Mouse (Mus musculus) forebrain, embryonic 10.5 days (tissue): Measurements from ENCODE around the gene Vsir. TPM values are rescaled to one million over a fixed set of nuclear protein-coding genes. Genes with fewer than 3 reads are reported as not detected.
A peak's percentile ranks its signal among the peaks of the same experiment; 100 is the strongest.

Experiments used
- DNase-seq: peaks from one replicate; pipeline ENCODE4 v3.0.0-alpha.2; 2017; ENCODE audit warnings: low spot score; ENCODE audit errors: extremely low spot score
- H3K27ac ChIP-seq: fragments of 300-500 bp; sonication (generic); 2 replicates; pipeline ENCODE4 v1.5.1; 2016; ENCODE audit warnings: mild to moderate bottlenecking
- H3K27me3 ChIP-seq: fragments of 300-500 bp; sonication (generic); 2 replicates; pipeline ENCODE4 v1.6.1; 2016; ENCODE audit warnings: mild to moderate bottlenecking; ENCODE audit not compliant: poor library complexity, severe bottlenecking
- H3K36me3 ChIP-seq: fragments of 300-500 bp; sonication (generic); replicated peaks from 2 replicates; pipeline ENCODE4 v1.6.1; 2016; ENCODE audit warnings: mild to moderate bottlenecking, moderate library complexity
- H3K4me1 ChIP-seq: fragments of 300-500 bp; sonication (generic); 2 replicates; pipeline ENCODE4 v1.6.1; 2016
- H3K4me3 ChIP-seq: fragments of 300-500 bp; sonication (generic); 2 replicates; pipeline ENCODE4 v1.5.1; 2016; ENCODE audit warnings: mild to moderate bottlenecking, moderate library complexity
- H3K9me3 ChIP-seq: fragments of 300-500 bp; sonication (generic); 2 replicates; pipeline ENCODE4 v1.6.1; 2016; ENCODE audit warnings: mild to moderate bottlenecking, moderate library complexity
- WGBS: fragments of 180-500 bp; shearing (Covaris S2); methylation state at CpG from one replicate; pipeline ENCODE4 v1.1.7; 2016; 5-methylcytosine and 5-hydroxymethylcytosine counted together
- polyA plus RNA-seq: library from polyadenylated mRNA; unstranded; fragments of >200 nt; fragmentation: Nextera tagmentation; extraction: Ambion mirVana; gene quantifications from 2 replicates; pipeline ENCODE4 v1.2.1, GENCODE M21; 2016

The Vsir gene
- 1.2 and 1.4 TPM in 2 replicates for polyA plus RNA-seq

DNA sequence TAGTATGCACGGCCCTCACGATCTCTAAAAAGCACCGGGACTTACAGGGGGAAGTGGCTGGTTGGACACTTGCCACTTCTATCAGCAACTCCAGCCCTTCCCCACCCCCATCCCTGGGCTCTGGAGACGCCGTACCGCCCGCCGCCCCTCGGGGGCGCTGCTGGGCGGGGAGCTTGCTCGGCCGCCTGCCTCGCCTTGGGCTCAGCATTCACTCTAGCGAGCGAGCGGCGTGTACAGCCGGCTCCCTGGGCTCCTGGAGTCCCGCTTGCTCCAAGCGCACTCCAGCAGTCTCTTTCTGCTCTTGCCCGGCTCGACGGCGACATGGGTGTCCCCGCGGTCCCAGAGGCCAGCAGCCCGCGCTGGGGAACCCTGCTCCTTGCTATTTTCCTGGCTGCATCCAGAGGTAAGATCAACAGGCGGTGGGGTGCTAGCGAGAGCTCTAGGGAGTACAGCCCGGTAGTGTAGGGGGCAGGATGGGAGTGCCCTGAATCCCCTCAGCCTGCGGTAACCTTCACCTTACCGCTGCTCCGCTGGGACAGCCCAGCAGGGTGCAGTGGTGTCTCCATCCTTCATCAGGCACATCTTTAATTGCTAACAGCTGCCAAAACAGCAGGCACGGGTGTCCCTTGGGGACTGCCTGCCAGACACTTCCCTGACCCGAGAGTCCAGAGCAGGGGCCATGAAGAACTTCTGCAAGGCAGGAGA, at the start of gene Vsir:
Vsir (plus strand) TSS at position 151 of the 705 bp plus-strand sequence.
- DNase-seq = peak; percentile 81
- H3K27me3 ChIP-seq = peaks cover 35% of the 10 kb centered on the region
- H3K9me3 ChIP-seq = no peaks in the 10 kb centered on the region
- H3K27ac ChIP-seq = peak within 1 kb of the TSS; percentile 79
- peak within 1 kb of the TSS; percentile 55 for H3K4me3 ChIP-seq
- no peaks in the 10 kb centered on the region for H3K36me3 ChIP-seq
- WGBS = 0% methylated on average over 37 of the region's 37 CpGs
- peaks cover 72% of the 10 kb centered on the region for H3K4me1 ChIP-seq

DNA sequence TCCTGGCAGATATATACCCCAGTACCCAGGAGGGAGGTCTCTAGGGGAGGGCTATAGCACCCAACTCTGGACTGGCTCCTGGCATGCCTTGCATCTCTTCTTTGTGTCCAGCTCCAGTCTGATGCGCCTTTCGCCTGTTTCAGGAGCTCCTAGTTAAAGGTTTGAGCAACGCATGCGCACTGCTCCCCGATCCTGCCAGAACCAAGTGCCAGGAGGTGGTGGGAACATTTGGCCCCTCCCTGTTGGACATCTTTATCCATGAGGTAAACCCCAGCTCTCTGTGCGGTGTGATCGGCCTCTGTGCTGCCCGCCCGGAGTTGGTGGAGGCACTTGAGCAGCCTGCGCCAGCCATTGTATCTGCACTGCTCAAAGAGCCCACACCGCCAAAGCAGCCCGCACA, 47.0 kb upstream of the Vsir start:
- WGBS = 97% methylated on average over 12 of the region's 12 CpGs
- Histone ChIP-seq H3K36me3 (peaks cover 83% of the 10 kb centered on the region), H3K9me3 (no peaks in the 10 kb centered on the region)

DNA sequence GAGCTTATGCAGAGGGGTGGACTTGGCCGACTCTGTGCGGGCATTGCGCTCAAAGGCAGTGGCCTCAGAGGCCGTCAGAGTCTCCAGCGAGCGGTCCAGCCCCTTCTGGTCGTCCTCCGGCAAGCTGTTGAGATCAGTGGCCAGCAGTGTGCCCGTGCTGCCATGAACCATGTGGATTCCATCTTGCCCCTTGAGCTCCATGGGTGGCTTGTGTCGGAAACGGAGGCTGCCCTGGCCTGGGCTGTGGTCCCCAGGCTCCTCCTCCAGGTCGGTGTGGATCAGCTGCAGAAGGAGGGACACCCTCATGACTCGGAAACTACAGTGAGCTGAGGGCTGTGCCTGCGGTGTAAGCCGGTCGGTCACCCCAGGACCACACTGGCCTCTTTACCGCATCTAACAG, 43.2 kb upstream of the Vsir start:
- Histone ChIP-seq H3K4me3 (no peak overlapping the region), H3K36me3 (peaks cover 51% of the 10 kb centered on the region), H3K4me1 (peaks cover 10% of the 10 kb centered on the region), H3K27me3 (no peaks in the 10 kb centered on the region), H3K9me3 (no peaks in the 10 kb centered on the region), H3K27ac (no peak overlapping the region)
- WGBS = 88% methylated on average over 17 of the region's 17 CpGs
- no peak for DNase-seq

More for the DNA sequence above, 47.0 kb upstream of the Vsir start:
- DNase-seq = no peak
- Histone ChIP-seq H3K4me1 (no peaks in the 10 kb centered on the region), H3K27me3 (no peaks in the 10 kb centered on the region), H3K27ac (no peak overlapping the region), H3K4me3 (no peak overlapping the region)

DNA sequence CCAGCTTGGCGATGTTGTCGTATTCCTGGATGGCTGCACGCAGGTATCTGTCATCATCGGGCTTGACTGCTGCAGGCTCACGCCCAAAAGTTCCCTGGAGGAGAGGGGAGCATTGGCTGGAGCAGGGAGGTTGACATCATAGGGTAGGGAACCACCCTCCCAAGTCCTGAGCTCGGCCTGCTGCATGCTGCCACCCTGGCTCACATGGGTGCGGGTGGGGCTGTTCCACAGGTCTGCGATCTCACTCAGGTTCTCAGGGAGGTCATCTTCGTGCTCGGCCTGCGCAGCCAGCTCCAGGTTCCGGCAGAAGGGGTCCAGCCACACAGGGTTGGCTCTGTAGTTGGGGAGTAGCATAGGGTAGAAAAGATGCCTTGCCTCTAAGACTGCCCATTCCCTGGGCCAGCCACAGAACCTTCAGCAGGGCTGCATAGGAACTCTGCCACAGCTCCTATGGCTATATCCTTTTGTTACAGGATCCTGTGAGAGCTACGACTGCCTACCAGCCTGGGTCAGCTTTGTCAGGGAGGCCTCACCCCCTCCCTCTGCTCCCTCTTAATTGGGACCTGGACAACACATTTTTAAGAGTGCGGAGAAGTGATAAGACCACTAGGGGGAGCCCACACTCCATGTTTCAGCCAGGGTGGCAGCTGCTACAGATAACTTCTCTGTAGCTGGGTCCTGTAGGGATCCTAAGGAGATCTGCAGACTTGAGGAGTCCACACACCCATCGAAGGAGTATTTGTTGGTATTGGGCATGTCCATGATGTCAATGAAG, 41.6 kb upstream of the Vsir start:
- Histone ChIP-seq H3K4me3 (no peak overlapping the region), H3K36me3 (peaks cover 35% of the 10 kb centered on the region), H3K4me1 (peaks cover 10% of the 10 kb centered on the region), H3K9me3 (no peaks in the 10 kb centered on the region), H3K27me3 (no peaks in the 10 kb centered on the region), H3K27ac (no peak overlapping the region; the same call in 1 of the 2 replicates)
- WGBS = 72% methylated on average over 15 of the region's 15 CpGs
- peak; percentile 84 for DNase-seq

DNA sequence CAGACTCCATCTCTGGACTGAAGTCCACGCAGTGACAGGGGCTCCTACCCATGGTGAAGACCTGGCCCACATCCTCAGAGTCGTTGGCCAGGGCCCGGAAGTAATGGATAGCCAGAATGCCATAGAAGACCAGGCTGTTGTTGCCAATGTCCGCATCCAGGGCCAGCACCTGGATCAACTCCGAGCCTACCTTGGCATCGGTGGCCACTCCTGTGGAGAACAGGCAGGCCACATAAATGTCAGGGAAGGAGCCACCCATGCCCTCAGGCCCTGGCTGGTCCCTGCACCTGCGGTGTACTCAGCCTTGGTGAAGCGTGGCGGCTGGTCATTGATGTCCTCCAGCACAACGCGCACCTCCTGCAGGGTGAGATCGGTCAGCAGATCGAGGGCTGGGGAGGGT, 36.0 kb upstream of the Vsir start:
- H3K4me1 ChIP-seq = peaks cover 2% of the 10 kb centered on the region
- WGBS = 91% methylated on average over 13 of the region's 13 CpGs
- H3K36me3 ChIP-seq = no peaks in the 10 kb centered on the region
- no peak overlapping the region for H3K4me3 ChIP-seq
- no peaks in the 10 kb centered on the region for H3K27me3 ChIP-seq
- DNase-seq = no peak
- H3K27ac ChIP-seq = no peak overlapping the region
- no peaks in the 10 kb centered on the region for H3K9me3 ChIP-seq

DNA sequence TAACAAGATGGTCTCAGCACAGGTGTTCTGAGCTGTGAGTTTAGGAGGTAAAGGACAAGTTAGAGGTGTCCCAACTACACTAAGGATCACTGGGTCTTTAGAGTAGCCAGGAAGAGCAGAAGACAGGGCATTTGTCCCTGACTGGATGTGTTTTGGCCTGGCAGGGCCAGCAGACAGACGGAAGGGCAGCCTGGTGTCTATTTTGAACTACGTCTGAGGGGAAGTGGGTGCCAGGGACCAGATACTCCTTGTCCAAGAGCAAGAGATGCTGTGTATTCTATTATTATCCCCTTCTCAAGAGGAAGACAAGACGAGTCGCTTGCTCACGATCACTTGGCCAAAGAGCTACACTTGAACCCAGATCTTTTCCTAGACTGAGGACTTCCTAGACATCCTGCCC, 33.0 kb upstream of the Vsir start:
- Histone ChIP-seq H3K36me3 (no peaks in the 10 kb centered on the region), H3K4me1 (no peaks in the 10 kb centered on the region), H3K27me3 (no peaks in the 10 kb centered on the region), H3K4me3 (no peak overlapping the region), H3K9me3 (no peaks in the 10 kb centered on the region), H3K27ac (no peak overlapping the region)
- DNase-seq = no peak
- 91% methylated on average over 5 of the region's 5 CpGs for WGBS

DNA sequence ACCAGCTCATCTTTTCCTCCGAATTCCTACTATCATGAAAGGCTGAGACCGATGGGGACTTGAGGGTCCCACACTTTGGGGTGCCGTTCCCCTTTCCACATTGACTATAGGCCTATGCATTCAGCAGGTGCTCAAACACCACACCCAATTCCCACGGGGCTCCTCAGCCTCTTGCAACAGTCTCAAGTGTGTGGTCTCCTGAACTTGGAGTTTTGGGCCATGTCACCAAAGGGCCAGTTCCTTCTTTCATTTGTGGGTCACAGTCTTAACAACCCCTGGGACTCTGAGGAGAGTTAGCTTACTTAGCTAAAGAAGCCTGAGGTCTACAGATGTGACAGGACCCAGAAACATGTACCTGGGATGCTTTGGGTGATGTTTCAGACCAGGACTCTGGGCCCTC, 30.5 kb upstream of the Vsir start:
- no peak for DNase-seq
- 92% methylated on average over 4 of the region's 4 CpGs for WGBS
- no peaks in the 10 kb centered on the region for H3K4me1 ChIP-seq

DNA sequence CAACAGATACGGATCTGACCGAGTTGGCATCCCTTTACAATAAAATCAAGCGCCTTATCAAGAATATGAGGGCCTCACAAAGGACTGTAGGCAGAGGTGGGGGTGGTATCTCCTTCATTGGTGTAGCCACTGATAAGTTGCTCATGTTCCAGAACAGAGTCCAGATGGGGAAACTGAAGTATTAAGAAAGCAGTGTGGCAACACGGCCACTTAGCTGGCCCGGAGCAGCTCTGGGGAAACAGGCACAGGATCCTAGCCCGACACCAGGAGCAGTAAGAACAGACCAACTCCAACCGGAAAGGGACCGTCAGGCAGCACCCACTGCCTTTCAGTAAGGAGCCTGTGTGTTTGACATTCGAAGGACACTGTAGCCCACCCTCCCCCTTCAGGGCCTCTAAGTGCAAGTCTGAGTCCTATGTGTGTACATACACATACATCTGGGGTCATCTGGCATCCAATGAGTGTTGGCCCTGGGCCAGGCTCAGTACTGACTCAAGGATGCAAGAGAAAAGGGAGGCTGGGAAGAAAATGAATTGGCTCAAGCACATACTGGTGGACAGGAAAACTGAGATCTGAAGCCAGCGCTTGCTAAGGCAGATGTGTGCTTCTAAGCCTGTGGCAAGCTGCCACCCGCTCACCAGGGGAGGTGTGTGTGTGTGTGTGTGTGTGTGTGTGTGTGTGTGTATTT, 17.5 kb upstream of the Vsir start:
- no peaks in the 10 kb centered on the region for H3K9me3 ChIP-seq
- H3K27me3 ChIP-seq = no peaks in the 10 kb centered on the region
- H3K36me3 ChIP-seq = no peaks in the 10 kb centered on the region
- H3K4me3 ChIP-seq = no peak overlapping the region
- WGBS = 90% methylated on average over 11 of the region's 11 CpGs
- H3K4me1 ChIP-seq = no peaks in the 10 kb centered on the region
- H3K27ac ChIP-seq = no peak overlapping the region
- DNase-seq = no peak

More for the DNA sequence above, 30.5 kb upstream of the Vsir start:
- no peaks in the 10 kb centered on the region for H3K27me3 ChIP-seq
- H3K27ac ChIP-seq = no peak overlapping the region
- no peaks in the 10 kb centered on the region for H3K9me3 ChIP-seq
- H3K36me3 ChIP-seq = no peaks in the 10 kb centered on the region
- no peak overlapping the region for H3K4me3 ChIP-seq

DNA sequence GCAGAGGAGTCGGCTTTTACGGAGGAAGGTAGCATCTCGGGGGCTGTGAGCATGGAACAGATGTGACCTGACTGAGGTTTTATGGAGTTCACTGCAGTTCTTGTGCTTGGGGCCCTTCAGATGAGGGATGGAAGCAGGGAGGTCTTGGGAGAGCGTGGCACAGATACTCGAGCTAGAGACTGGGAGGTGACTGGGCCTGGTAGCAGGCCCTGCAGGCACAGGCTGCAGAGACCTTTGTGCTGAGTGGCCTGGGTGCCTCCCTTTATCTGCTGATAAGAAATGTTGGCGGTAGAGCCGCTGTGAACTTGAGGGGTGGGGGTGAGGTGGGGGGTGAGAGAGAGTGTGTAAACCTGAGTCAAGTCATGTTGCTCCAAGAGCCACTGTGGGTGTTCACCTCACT, 12.1 kb upstream of the Vsir start:
- Histone ChIP-seq H3K27ac (no peak overlapping the region), H3K27me3 (no peaks in the 10 kb centered on the region), H3K4me1 (no peaks in the 10 kb centered on the region), H3K36me3 (no peaks in the 10 kb centered on the region), H3K9me3 (no peaks in the 10 kb centered on the region), H3K4me3 (no peak overlapping the region)
- no peak for DNase-seq
- 84% methylated on average over 7 of the region's 7 CpGs for WGBS

DNA sequence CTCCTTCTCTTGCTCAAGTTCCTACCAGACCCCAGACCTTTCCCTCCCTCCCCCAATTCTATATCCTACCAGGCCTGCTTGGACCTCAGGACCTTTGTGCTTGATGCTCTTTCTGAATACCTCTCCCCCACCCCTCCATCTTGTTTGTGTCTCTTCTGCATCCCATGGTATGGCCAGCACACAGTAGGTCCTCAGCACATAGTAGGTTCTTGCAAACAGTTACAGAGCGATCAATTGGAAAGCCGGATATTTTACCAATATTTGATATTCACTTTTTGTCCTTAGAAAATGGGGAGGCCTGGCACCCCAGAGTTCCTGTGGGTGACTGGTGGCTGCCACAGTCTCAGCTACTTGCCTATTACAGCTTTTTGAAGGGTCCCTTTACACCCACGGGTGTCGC, 11.6 kb upstream of the Vsir start:
- WGBS = 92% methylated on average over 4 of the region's 4 CpGs
- no peak overlapping the region for H3K4me3 ChIP-seq
- no peak for DNase-seq
- H3K36me3 ChIP-seq = no peaks in the 10 kb centered on the region
- H3K4me1 ChIP-seq = no peaks in the 10 kb centered on the region
- no peaks in the 10 kb centered on the region for H3K27me3 ChIP-seq
- H3K27ac ChIP-seq = no peak overlapping the region
- H3K9me3 ChIP-seq = no peaks in the 10 kb centered on the region

DNA sequence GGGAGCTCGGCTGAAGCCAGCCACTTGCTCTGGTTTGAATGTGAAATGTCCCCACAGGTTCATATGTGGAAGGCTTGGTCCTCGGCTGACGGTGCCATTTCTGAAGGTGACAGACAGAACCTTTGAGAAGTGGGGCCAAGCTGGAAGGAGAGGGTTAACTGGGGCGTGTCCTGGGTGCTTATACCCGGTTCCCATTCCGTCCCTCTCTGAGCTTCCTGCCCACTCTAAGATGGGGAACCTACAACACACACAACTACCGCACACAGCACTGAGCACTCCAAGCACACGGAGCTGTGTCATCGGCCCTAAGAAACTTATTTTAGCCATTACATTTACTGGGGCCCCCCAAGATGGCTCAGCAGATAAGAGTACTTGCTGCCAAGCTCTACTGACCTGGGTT, 5.1 kb upstream of the Vsir start:
- H3K27me3 ChIP-seq = peaks cover 8% of the 10 kb centered on the region
- DNase-seq = no peak
- no peaks in the 10 kb centered on the region for H3K9me3 ChIP-seq
- H3K27ac ChIP-seq = no peak overlapping the region
- H3K4me1 ChIP-seq = peaks cover 21% of the 10 kb centered on the region
- WGBS = 87% methylated on average over 9 of the region's 9 CpGs
- H3K36me3 ChIP-seq = no peaks in the 10 kb centered on the region
- no peak overlapping the region for H3K4me3 ChIP-seq

DNA sequence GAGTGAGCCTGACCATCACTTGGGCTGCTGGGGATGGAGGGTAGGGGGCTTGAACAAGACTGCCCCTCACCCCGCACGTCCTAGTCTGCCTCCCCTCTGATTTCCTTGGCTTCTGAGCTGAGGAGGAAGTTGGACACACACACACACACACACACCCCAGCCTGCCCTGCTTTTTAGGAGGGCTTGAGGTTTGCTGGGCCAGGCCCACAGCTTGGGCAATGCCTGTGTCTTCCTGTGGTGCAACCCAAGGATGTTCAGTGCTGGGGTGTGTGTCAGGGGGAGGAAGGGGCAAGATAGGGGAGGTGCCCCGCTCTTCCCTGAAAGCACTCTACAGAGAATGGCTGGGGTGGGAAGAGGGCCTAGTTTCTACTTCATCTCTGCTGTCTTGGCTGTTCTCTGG, 2.5 kb upstream of the Vsir start:
- H3K27ac ChIP-seq = 0 out of 2 replicates have a peak overlapping the region, but pooled peaks have one; percentile 31
- no peaks in the 10 kb centered on the region for H3K36me3 ChIP-seq
- peaks cover 34% of the 10 kb centered on the region for H3K27me3 ChIP-seq
- H3K4me3 ChIP-seq = no peak overlapping the region
- WGBS = 82% methylated on average over 3 of the region's 3 CpGs
- no peaks in the 10 kb centered on the region for H3K9me3 ChIP-seq
- DNase-seq = no peak
- peaks cover 47% of the 10 kb centered on the region for H3K4me1 ChIP-seq

DNA sequence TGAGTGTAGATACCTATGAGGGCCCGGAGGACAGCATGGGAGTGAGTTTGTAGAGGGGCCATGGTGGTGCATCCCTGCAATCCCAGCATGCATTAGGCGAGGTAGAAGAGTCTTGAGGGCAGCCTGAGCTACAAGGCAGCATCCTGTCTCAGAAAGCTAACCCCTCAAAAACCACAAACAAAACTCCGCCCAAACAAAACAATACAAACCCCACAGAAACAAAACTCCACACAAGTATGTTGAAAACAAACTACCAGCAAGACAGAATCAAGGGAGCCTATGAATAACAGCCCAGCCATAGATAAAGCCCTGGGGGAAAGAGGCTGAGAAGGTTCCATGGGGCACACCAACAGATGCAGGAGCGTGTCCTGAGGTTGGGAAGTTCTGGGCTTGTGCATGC, 595 bp upstream of the Vsir start:
- H3K27ac ChIP-seq = no peak overlapping the region
- H3K9me3 ChIP-seq = no peaks in the 10 kb centered on the region
- no peak for DNase-seq
- H3K4me1 ChIP-seq = peaks cover 64% of the 10 kb centered on the region
- no peaks in the 10 kb centered on the region for H3K36me3 ChIP-seq
- 85% methylated on average over 4 of the region's 4 CpGs for WGBS
- peaks cover 35% of the 10 kb centered on the region for H3K27me3 ChIP-seq
- no peak overlapping the region for H3K4me3 ChIP-seq
